Mouse (Mus musculus) heart, embryonic 11.5 days (tissue): ENCODE results near the gene Il10rb. TPM values are rescaled to one million over a fixed set of nuclear protein-coding genes. Genes with fewer than 3 reads are reported as not detected.
A peak's percentile ranks its signal among the peaks of the same experiment; 100 is the strongest.

Source experiments
- ATAC-seq: fragments of 200-750 bp; cut with Nextera tagmentation; replicated peaks from 2 replicates; pipeline ENCODE4 v1.8.0; 2017; ENCODE audit warnings: moderate library complexity; ENCODE audit not compliant: insufficient number of reproducible peaks, low FRiP score, low TSS enrichment
- H3K27ac ChIP-seq: fragments of 300-500 bp; sonication (generic); 2 replicates; pipeline ENCODE4 v1.5.1; 2014; ENCODE audit warnings: mild to moderate bottlenecking, low read depth, low read length
- H3K27me3 ChIP-seq: fragments of 300-500 bp; sonication (generic); 2 replicates; pipeline ENCODE4 v1.6.1; 2014; ENCODE audit warnings: mild to moderate bottlenecking, low read length, mixed read lengths; ENCODE audit not compliant: control insufficient read depth, insufficient read depth
- H3K36me3 ChIP-seq: fragments of 300-500 bp; sonication (generic); 2 replicates; pipeline ENCODE4 v1.6.1; 2014; ENCODE audit warnings: mild to moderate bottlenecking, low read length, moderate library complexity, mixed read lengths; ENCODE audit not compliant: control insufficient read depth, insufficient read depth
- H3K4me1 ChIP-seq: fragments of 300-500 bp; sonication (generic); 2 replicates; pipeline ENCODE4 v1.6.1; 2014; ENCODE audit warnings: low read length; ENCODE audit not compliant: control insufficient read depth, insufficient read depth
- H3K4me2 ChIP-seq: fragments of 300-500 bp; sonication (generic); 2 replicates; pipeline ENCODE4 v1.6.1; 2014; ENCODE audit warnings: mild to moderate bottlenecking, moderate library complexity
- H3K4me3 ChIP-seq: fragments of 300-500 bp; sonication (generic); 2 replicates; pipeline ENCODE4 v1.5.1; 2014; ENCODE audit warnings: low read depth, low read length
- H3K9ac ChIP-seq: fragments of 300-500 bp; sonication (generic); 2 replicates; pipeline ENCODE4 v1.6.1; 2014; ENCODE audit warnings: mild to moderate bottlenecking, low read depth, low read length, moderate library complexity
- H3K9me3 ChIP-seq: fragments of 300-500 bp; sonication (generic); replicated peaks from 2 replicates; pipeline ENCODE4 v1.6.1; 2016; ENCODE audit warnings: low read length; ENCODE audit not compliant: control insufficient read depth
- WGBS: fragments of 180-500 bp; shearing (Covaris S2); extraction: QIAGEN DNeasy Blood & Tissue Kit; methylation state at CpG from one replicate; pipeline ENCODE4 v1.1.7; 2014; ENCODE audit not compliant: insufficient replicate concordance; 5-methylcytosine and 5-hydroxymethylcytosine counted together
- polyA plus RNA-seq: library from polyadenylated mRNA; unstranded; fragments of >200 nt; fragmentation: Nextera tagmentation; extraction: Ambion mirVana; gene quantifications from 2 replicates; pipeline ENCODE4 v1.2.1, GENCODE M21; 2014

The Il10rb gene
- polyA plus RNA-seq, 1 experiment from 2014 or later = 38.6 TPM

- Histone ChIP-seq H3K9ac (0 out of 2 replicates have a peak overlapping the region, but pooled peaks have one; percentile 10), H3K27me3 (no peaks in the 10 kb centered on the region), H3K4me1 (peaks cover 7% of the 10 kb centered on the region), H3K36me3 (no peaks in the 10 kb centered on the region), H3K27ac (no peak overlapping the region), H3K4me3 (no peak overlapping the region), H3K4me2 (no peak overlapping the region), H3K9me3 (no peaks in the 10 kb centered on the region)
- WGBS = 63% methylated on average over 5 of the region's 5 CpGs
- ATAC-seq = no peak
Measured at GRCm38 (mm10) chr16:91458976-91459375, 53.0 kb downstream of the Il10rb start.

- H3K4me1 ChIP-seq = peaks cover 10% of the 10 kb centered on the region
- no peak for ATAC-seq
- H3K36me3 ChIP-seq = no peaks in the 10 kb centered on the region
- H3K27ac ChIP-seq = no peak overlapping the region
- no peak overlapping the region for H3K4me3 ChIP-seq
- H3K9me3 ChIP-seq = no peaks in the 10 kb centered on the region
- H3K4me2 ChIP-seq = no peak overlapping the region
- H3K9ac ChIP-seq = no peak overlapping the region
- H3K27me3 ChIP-seq = no peaks in the 10 kb centered on the region
- WGBS = 91% methylated on average over 3 of the region's 3 CpGs
Measured at GRCm38 (mm10) chr16:91459396-91459795, 53.4 kb downstream of the Il10rb start.

- Histone ChIP-seq H3K4me3 (no peak overlapping the region), H3K9ac (no peak overlapping the region), H3K4me1 (peaks cover 10% of the 10 kb centered on the region), H3K9me3 (no peaks in the 10 kb centered on the region), H3K27me3 (no peaks in the 10 kb centered on the region), H3K4me2 (no peak overlapping the region), H3K27ac (no peak overlapping the region), H3K36me3 (no peaks in the 10 kb centered on the region)
- no peak for ATAC-seq
- WGBS = 69% methylated on average over 11 of the region's 11 CpGs
Measured at GRCm38 (mm10) chr16:91459841-91460370, 53.9 kb downstream of the Il10rb start.

GRCm38 (mm10) chr16:91461066-91461638 lies 55.2 kb downstream of the Il10rb start:
- Histone ChIP-seq H3K4me3 (no peak overlapping the region), H3K36me3 (no peaks in the 10 kb centered on the region), H3K4me1 (peaks cover 16% of the 10 kb centered on the region), H3K27me3 (no peaks in the 10 kb centered on the region), H3K27ac (no peak overlapping the region), H3K4me2 (no peak overlapping the region), H3K9ac (no peak overlapping the region), H3K9me3 (no peaks in the 10 kb centered on the region)
- no peak for ATAC-seq
- 68% methylated on average over 11 of the region's 11 CpGs for WGBS

- Histone ChIP-seq H3K9ac (no peak overlapping the region), H3K4me2 (no peak overlapping the region; the same call in 1 of the 2 replicates)
- 55% methylated on average over 9 of the region's 9 CpGs for WGBS
Measured at GRCm38 (mm10) chr16:91461773-91462181, 55.8 kb downstream of the Il10rb start.

GRCm38 (mm10) chr16:91462644-91463043 lies 56.7 kb downstream of the Il10rb start:
- H3K36me3 ChIP-seq = no peaks in the 10 kb centered on the region
- ATAC-seq = no peak
- WGBS = 44% methylated on average over 3 of the region's 3 CpGs
- H3K27ac ChIP-seq = peak overlapping the region; percentile 57; the same call in 1 of the 2 replicates
- H3K4me2 ChIP-seq = no peak overlapping the region
- H3K9me3 ChIP-seq = no peaks in the 10 kb centered on the region
- H3K27me3 ChIP-seq = no peaks in the 10 kb centered on the region
- H3K4me3 ChIP-seq = no peak overlapping the region
- H3K4me1 ChIP-seq = peaks cover 20% of the 10 kb centered on the region
- peak overlapping the region; percentile 46; the same call in 1 of the 2 replicates for H3K9ac ChIP-seq

More at GRCm38 (mm10) chr16:91461773-91462181, 55.8 kb downstream of the Il10rb start:
- H3K9me3 ChIP-seq = no peaks in the 10 kb centered on the region
- no peaks in the 10 kb centered on the region for H3K27me3 ChIP-seq
- H3K4me1 ChIP-seq = peaks cover 20% of the 10 kb centered on the region
- H3K4me3 ChIP-seq = no peak overlapping the region
- ATAC-seq = no peak
- no peaks in the 10 kb centered on the region for H3K36me3 ChIP-seq
- peak overlapping the region; percentile 35; the same call in 1 of the 2 replicates for H3K27ac ChIP-seq

GRCm38 (mm10) chr16:91463400-91463799 lies 57.4 kb downstream of the Il10rb start:
- no peak for ATAC-seq
- Histone ChIP-seq H3K9ac (no peak overlapping the region), H3K4me3 (no peak overlapping the region), H3K4me1 (peaks cover 20% of the 10 kb centered on the region), H3K27me3 (no peaks in the 10 kb centered on the region), H3K27ac (no peak overlapping the region), H3K36me3 (no peaks in the 10 kb centered on the region), H3K9me3 (peaks cover 3% of the 10 kb centered on the region; the same call in 1 of the 2 replicates), H3K4me2 (no peak overlapping the region)
- 63% methylated on average over 2 of the region's 2 CpGs for WGBS

- peak overlapping the region; percentile 58 for H3K4me3 ChIP-seq
- peaks cover 3% of the 10 kb centered on the region; the same call in 1 of the 2 replicates for H3K9me3 ChIP-seq
- ATAC-seq = no peak
- WGBS = 76% methylated on average over 4 of the region's 4 CpGs
- H3K4me2 ChIP-seq = peak overlapping the region; percentile 88
- H3K4me1 ChIP-seq = peaks cover 20% of the 10 kb centered on the region
- H3K9ac ChIP-seq = peak overlapping the region; percentile 71; the same call in 1 of the 2 replicates
- no peaks in the 10 kb centered on the region for H3K36me3 ChIP-seq
- H3K27ac ChIP-seq = no peak overlapping the region
- no peaks in the 10 kb centered on the region for H3K27me3 ChIP-seq
Measured at GRCm38 (mm10) chr16:91463836-91464400, 58.0 kb downstream of the Il10rb start.
